Mouse (Mus musculus) liver, embryonic 14.5 days (tissue): ENCODE results near the gene Sertad4. TPM values are rescaled to one million over a fixed set of nuclear protein-coding genes. Genes with fewer than 3 reads are reported as not detected.

ENCODE experiments used
- ATAC-seq: fragments of 200-750 bp; cut with Nextera tagmentation; 2 replicates; pipeline ENCODE4 v1.8.0; 2017; ENCODE audit warnings: moderate number of reproducible peaks, mild to moderate bottlenecking, moderate library complexity; ENCODE audit not compliant: insufficient read depth
- DNase-seq, 3 experiments: peaks; one replicate each; pipeline ENCODE4 v3.0.0-alpha.2; 2012 to 2013; ENCODE audit warnings: low read depth in 3 of 3, low spot score in 3 of 3
- H3K27ac ChIP-seq: fragments of 300-500 bp; sonication (generic); 2 replicates; pipeline ENCODE4 v1.5.1; 2014; ENCODE audit warnings: moderate library complexity, mild to moderate bottlenecking, control low read depth, inconsistent platforms
- H3K27me3 ChIP-seq: fragments of 300-500 bp; sonication (generic); 2 replicates; pipeline ENCODE4 v1.6.1; 2014; ENCODE audit warnings: mild to moderate bottlenecking, low read length, moderate library complexity; ENCODE audit not compliant: control insufficient read depth, insufficient read depth
- H3K36me3 ChIP-seq: fragments of 300-500 bp; sonication (generic); replicated peaks from 2 replicates; pipeline ENCODE4 v1.6.1; 2014; ENCODE audit warnings: low read depth; ENCODE audit not compliant: control insufficient read depth, insufficient read depth
- H3K4me1 ChIP-seq, 2 experiments: fragments of 200-500 bp in 1 of 2; fragments of 300-500 bp in 1 of 2; sonication (generic) in 1 of 2; replicated peaks; 2 replicates each; pipeline ENCODE4 v1.6.1; 2012 to 2014; ENCODE audit warnings: antibody characterized with exemption in 1 of 2, inconsistent platforms in 1 of 2, low read length in 1 of 2; ENCODE audit not compliant: control insufficient read depth in 2 of 2, insufficient read depth in 2 of 2
- H3K4me2 ChIP-seq: fragments of 300-500 bp; sonication (generic); 2 replicates; pipeline ENCODE4 v1.6.1; 2014; ENCODE audit warnings: low read depth, mild to moderate bottlenecking, control low read depth, moderate library complexity
- H3K4me3 ChIP-seq, 2 experiments: fragments of 200-500 bp in 1 of 2; fragments of 300-500 bp in 1 of 2; sonication (generic) in 1 of 2; 2 replicates each; pipeline ENCODE4 v1.5.1; 2012 to 2014; ENCODE audit warnings: low read depth in 2 of 2, low read length in 2 of 2, mild to moderate bottlenecking in 2 of 2, control low read depth in 1 of 2, inconsistent platforms in 1 of 2, moderate library complexity in 1 of 2; ENCODE audit not compliant: insufficient read depth in 1 of 2
- H3K9ac ChIP-seq: fragments of 300-500 bp; sonication (generic); replicated peaks from 2 replicates; pipeline ENCODE4 v1.6.1; 2014; ENCODE audit warnings: mild to moderate bottlenecking, control low read depth, moderate library complexity
- H3K9me3 ChIP-seq: fragments of 300-500 bp; sonication (generic); 2 replicates; pipeline ENCODE4 v1.6.1; 2016; ENCODE audit warnings: low read length, mixed read lengths; ENCODE audit not compliant: control insufficient read depth
- CTCF ChIP-seq: IDR thresholded peaks from 2 replicates; pipeline ENCODE4 v1.5.1; 2016; ENCODE audit warnings: antibody characterized with exemption, low read depth, control low read depth
- EP300 ChIP-seq: IDR thresholded peaks from 2 replicates; pipeline ENCODE4 v1.6.1; 2016; ENCODE audit warnings: antibody characterized with exemption, low read depth
- WGBS: fragments of 180-500 bp; shearing (Covaris S2); extraction: QIAGEN DNeasy Blood & Tissue Kit; methylation state at CpG from one replicate; pipeline ENCODE4 v1.1.7; 2014; ENCODE audit not compliant: insufficient replicate concordance; 5-methylcytosine and 5-hydroxymethylcytosine counted together
- polyA plus RNA-seq, 2 experiments: library from polyadenylated mRNA; depleted of rRNA in 1 of 2; stranded (reverse) in 1 of 2; unstranded in 1 of 2; fragments of >200 nt; fragmentation: Nextera tagmentation in 1 of 2; extraction: Ambion mirVana in 1 of 2; gene quantifications; 2 replicates each; pipeline versions ENCODE4 v1.2.1 to v1.2.3; 2012 to 2014

Sertad4 gene
- 0.35 and 0.37 TPM in 2 replicates for polyA plus RNA-seq (2012; rRNA removed)
- polyA plus RNA-seq (2014; fragmentation: Nextera tagmentation; extraction: Ambion mirVana): 0.19 and 0.34 TPM in 2 replicates

DNA sequence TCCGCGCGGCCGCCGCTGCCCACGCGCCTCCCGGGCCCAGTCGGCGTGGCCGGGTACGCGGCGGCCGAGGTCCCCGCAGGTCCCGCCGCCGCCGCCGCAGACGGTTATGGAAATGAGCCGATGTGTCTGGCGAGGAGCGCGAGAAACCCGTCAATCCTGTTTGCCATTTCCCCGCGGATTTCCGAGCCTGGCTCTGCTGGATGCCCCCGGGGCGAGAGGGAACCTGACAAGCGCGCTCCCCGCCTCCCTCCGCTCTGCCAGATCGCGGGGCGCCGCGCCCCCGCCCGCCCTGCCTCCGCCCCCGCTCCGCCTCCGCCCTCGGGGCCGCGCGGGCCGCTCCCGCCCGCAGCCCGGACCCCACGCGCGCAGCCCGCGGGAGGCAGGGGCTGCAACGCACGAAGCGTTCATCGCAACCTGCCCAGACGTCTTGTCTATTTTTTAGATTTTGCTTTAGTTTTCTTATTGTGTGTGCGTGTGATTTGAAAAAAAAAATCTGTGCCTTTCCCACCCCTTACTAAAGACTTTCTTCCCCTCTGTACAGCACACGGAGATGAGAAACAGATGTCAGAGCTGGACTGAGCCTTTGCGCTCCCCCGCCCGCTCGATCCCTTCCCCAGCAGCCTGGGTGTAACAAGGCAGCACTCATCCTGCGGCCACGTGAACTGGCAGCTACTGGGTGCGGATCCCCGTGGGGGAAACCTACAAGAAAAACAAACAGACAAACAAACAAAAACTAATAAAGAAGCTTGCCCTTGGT lies at the start of gene Sertad4:
Sertad4 (minus strand) TSS at position 283 of the 757 bp plus-strand sequence.
- under 1% methylated on average over 73 of the region's 75 CpGs for WGBS
- peaks cover 76% of the 10 kb centered on the region for H3K27me3 ChIP-seq
- H3K4me2 ChIP-seq: peak within 1 kb of the TSS; percentile 61
- TF ChIP-seq CTCF (no peak), EP300 (no peak)
- no peak within 1 kb of the TSS for H3K27ac ChIP-seq
- H3K4me1 ChIP-seq: no peaks in the 10 kb centered on the region
- DNase-seq (no peak), ATAC-seq (no peak)
- no peaks in the 10 kb centered on the region for H3K36me3 ChIP-seq
- H3K4me3 ChIP-seq: peak within 1 kb of the TSS; percentile 35 to 51
- H3K9me3 ChIP-seq: no peaks in the 10 kb centered on the region
- no peak within 1 kb of the TSS for H3K9ac ChIP-seq

DNA sequence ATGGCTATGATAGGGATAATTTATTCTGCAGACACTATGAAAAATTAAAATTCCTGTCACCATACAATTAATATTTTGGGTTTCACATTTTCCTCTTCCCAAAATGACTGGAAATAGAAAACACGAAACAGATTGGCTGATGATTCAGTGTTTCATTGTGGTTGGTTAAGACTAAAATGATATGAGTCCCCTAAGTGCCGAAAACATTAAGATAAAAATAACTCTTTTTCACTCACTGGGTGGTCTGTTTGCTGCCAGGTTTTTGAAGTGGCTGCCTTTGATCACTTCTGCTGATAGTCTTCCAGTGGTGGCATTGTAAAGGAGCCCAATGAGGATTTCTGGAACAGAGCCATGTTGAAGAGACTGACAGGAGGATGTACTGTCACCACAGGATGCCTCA lies 46.0 kb upstream of the Sertad4 start:
- H3K9me3 ChIP-seq: no peaks in the 10 kb centered on the region
- no peak overlapping the region for H3K9ac ChIP-seq
- no peaks in the 10 kb centered on the region; the same call in 1 of the 2 replicates for H3K36me3 ChIP-seq
- TF ChIP-seq CTCF (no peak), EP300 (no peak)
- no peak overlapping the region for H3K27ac ChIP-seq
- H3K4me1 ChIP-seq: no peaks in the 10 kb centered on the region
- no peak overlapping the region for H3K4me3 ChIP-seq
- no peak overlapping the region for H3K4me2 ChIP-seq
- no peak for ATAC-seq
- WGBS: 61% methylated on average over 2 of the region's 2 CpGs
- DNase-seq: no peak
- no peaks in the 10 kb centered on the region for H3K27me3 ChIP-seq

DNA sequence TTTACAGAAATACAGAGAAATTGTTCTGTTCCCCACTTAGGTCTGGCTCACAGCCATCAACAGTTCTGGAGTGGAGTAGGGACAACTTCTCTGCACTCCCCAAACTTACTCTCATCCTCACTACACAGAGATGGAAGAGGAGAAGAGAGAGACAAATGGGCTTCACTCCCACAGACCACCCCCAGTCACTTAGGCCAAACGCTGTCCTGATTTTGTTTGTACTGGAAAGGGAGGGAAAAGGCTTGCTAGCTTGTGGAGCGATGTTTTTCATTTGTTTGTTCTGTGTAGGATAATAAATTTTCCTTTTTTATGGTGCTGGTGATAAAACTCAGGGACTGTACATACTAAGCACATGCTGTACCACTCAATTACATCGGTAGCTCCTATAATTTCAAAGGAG lies 45.4 kb upstream of the Sertad4 start:
- TF ChIP-seq EP300: no peak
- H3K36me3 ChIP-seq: no peaks in the 10 kb centered on the region; the same call in 1 of the 2 replicates
- 82% methylated on average over 3 of the region's 3 CpGs for WGBS
- no peaks in the 10 kb centered on the region for H3K9me3 ChIP-seq
- no peak overlapping the region for H3K4me3 ChIP-seq
- ATAC-seq: no peak
- no peaks in the 10 kb centered on the region for H3K27me3 ChIP-seq
- no peaks in the 10 kb centered on the region for H3K4me1 ChIP-seq
- no peak for DNase-seq
- no peak overlapping the region for H3K27ac ChIP-seq
- no peak overlapping the region for H3K4me2 ChIP-seq
- no peak overlapping the region for H3K9ac ChIP-seq

DNA sequence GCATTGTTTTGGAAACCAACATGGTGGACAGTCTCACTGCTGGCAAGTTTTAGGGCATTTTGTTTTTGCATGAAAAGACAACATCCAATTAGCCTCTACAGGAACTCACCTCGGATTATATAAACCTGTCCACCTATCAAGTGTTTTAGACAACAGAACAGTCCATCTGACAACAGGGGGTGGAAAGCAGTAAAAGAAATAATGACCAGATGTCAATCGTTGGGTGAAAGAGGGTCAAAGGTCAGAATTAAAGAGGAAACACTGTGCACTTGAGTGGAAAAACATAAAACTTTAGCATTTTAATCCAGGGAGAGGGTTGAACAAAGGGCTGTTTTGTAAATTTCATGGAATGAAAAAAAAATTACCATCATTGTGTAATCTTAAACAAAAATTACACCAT lies 43.2 kb upstream of the Sertad4 start:
- no peak overlapping the region for H3K4me2 ChIP-seq
- H3K27me3 ChIP-seq: no peaks in the 10 kb centered on the region
- H3K4me1 ChIP-seq: no peaks in the 10 kb centered on the region
- no peaks in the 10 kb centered on the region; the same call in 1 of the 2 replicates for H3K36me3 ChIP-seq
- ATAC-seq (no peak), DNase-seq (no peak)
- no peak overlapping the region for H3K9ac ChIP-seq
- 60% methylated on average over 2 of the region's 2 CpGs for WGBS
- H3K4me3 ChIP-seq: no peak overlapping the region
- H3K9me3 ChIP-seq: no peaks in the 10 kb centered on the region
- H3K27ac ChIP-seq: no peak overlapping the region
- TF ChIP-seq CTCF: no peak

DNA sequence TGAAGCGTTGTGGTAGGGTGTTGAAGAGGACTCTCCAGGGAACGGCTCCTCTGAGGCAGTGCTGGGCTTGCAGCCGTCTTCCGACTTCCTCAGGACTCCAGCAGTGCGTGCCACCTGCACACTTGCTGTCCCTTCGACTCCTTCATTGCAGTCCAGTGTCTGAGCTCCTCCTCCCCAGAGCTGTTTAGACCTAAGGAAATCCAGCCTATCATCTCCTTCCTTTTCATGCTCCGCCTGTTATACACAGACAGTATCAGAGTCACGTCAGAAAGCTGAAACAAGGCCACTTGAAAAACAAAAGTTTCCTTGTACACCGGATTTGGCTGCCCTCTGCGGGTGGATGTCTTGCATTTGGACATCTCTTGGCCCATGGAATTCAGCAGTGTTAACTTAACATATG lies 41.7 kb upstream of the Sertad4 start:
- WGBS: 80% methylated on average over 10 of the region's 10 CpGs

More for the DNA sequence above, 41.7 kb upstream of the Sertad4 start:
- ATAC-seq: no peak
- Histone ChIP-seq H3K4me1 (no peaks in the 10 kb centered on the region), H3K9ac (no peak overlapping the region), H3K4me3 (no peak overlapping the region), H3K27me3 (no peaks in the 10 kb centered on the region), H3K36me3 (no peaks in the 10 kb centered on the region; the same call in 1 of the 2 replicates), H3K4me2 (no peak overlapping the region), H3K9me3 (no peaks in the 10 kb centered on the region), H3K27ac (no peak overlapping the region)
- no peak for DNase-seq
- no peak for TF ChIP-seq EP300
- TF ChIP-seq CTCF: no peak
